Mouse (Mus musculus) hematopoietic stem cell, adult 5-6 weeks (primary cell): Measurements from ENCODE around the gene Tmem117. TPM values are rescaled to one million over a fixed set of nuclear protein-coding genes. Genes with fewer than 3 reads are reported as not detected.
A peak's percentile ranks its signal among the peaks of the same experiment; 100 is the strongest.

Source experiments
- ATAC-seq, 2 experiments: fragments of 125-278 bp in 1 of 2; replicated peaks in 1 of 2; 2 replicates each; pipeline ENCODE4 v1.8.0; 2016 to 2017; ENCODE audit warnings: inconsistent platforms in 2 of 2, mild to moderate bottlenecking in 2 of 2, moderate number of reproducible peaks in 2 of 2, low read depth in 1 of 2, moderate TSS enrichment in 1 of 2; ENCODE audit not compliant: low FRiP score in 2 of 2, poor library complexity in 2 of 2, severe bottlenecking in 2 of 2, insufficient read depth in 1 of 2, low TSS enrichment in 1 of 2
- total RNA-seq: library from RNA; stranded (forward); fragments of 172-1452, 232-1000 nt; gene quantifications from 2 replicates; pipeline ENCODE4 v1.2.3, GENCODE M21; 2017

Tmem117 gene
- total RNA-seq, 1 experiment from 2014 or later: not detected

- ATAC-seq: no peak
Measured at GRCm38 (mm10) chr15:94634524-94634923, 5.5 kb downstream of the Tmem117 start.

- ATAC-seq: no peak
Measured at GRCm38 (mm10) chr15:94638207-94638606, 9.2 kb downstream of the Tmem117 start.

- ATAC-seq: no peak
Measured at GRCm38 (mm10) chr15:94639126-94639525, 10.1 kb downstream of the Tmem117 start.

GRCm38 (mm10) chr15:94646012-94646411 lies 17.0 kb downstream of the Tmem117 start:
- no peak for ATAC-seq

GRCm38 (mm10) chr15:94648430-94648829 lies 19.4 kb downstream of the Tmem117 start:
- ATAC-seq: no peak

GRCm38 (mm10) chr15:94649071-94649765 lies 20.2 kb downstream of the Tmem117 start:
- ATAC-seq: no peak

GRCm38 (mm10) chr15:94649766-94650120 lies 20.7 kb downstream of the Tmem117 start:
- ATAC-seq: no peak

GRCm38 (mm10) chr15:94651350-94651749 lies 22.3 kb downstream of the Tmem117 start:
- ATAC-seq: no peak

GRCm38 (mm10) chr15:94651969-94652842 lies 23.2 kb downstream of the Tmem117 start:
- ATAC-seq: no peak

- ATAC-seq: no peak
Measured at GRCm38 (mm10) chr15:94652843-94653206, 23.8 kb downstream of the Tmem117 start.

- ATAC-seq: no peak
Measured at GRCm38 (mm10) chr15:94655811-94656323, 26.8 kb downstream of the Tmem117 start.

- no peak for ATAC-seq
Measured at GRCm38 (mm10) chr15:94657882-94658281, 28.9 kb downstream of the Tmem117 start.

GRCm38 (mm10) chr15:94658392-94659111 lies 29.5 kb downstream of the Tmem117 start:
- ATAC-seq: peak; percentile 51 to 68; a peak in 3 of 4 replicates

GRCm38 (mm10) chr15:94659112-94659437 lies 30.0 kb downstream of the Tmem117 start:
- no peak for ATAC-seq

- no peak for ATAC-seq
Measured at GRCm38 (mm10) chr15:94660913-94661312, 31.9 kb downstream of the Tmem117 start.

GRCm38 (mm10) chr15:94661398-94661797 lies 32.4 kb downstream of the Tmem117 start:
- peak; percentile 54 to 69 for ATAC-seq

- ATAC-seq: no peak
Measured at GRCm38 (mm10) chr15:94664612-94665011, 35.6 kb downstream of the Tmem117 start.

GRCm38 (mm10) chr15:94681135-94681534 lies 52.1 kb downstream of the Tmem117 start:
- 0 out of 4 replicates have a peak, but pooled peaks of 1 of the 2 experiments have one; percentile 14 for ATAC-seq
